Comparison of ENCODE assay signal across 1 mouse cellular context in the genomic region with DNA sequence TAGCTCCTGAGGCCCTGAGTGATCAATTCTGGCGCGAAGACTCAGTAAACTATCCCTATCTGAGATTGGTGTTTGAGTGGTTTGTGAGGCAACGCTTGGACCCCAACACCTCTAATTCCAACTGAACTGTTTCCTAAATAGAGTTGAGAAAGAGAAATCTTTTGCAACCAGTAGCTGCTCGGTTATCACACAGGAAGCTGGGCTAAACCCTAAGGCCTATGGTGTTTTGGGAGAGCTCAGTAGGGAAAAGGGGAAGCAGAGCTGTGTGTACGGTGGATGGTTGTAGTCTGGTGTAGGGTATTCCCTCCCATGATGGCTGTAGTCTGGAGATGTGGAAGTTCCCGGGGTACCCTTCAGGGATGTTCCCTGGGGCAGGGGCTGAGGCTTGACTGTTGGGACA.
TF ChIP-seq lines count a peak whose summit lies in the region.

No protein-coding gene starts in this region.

TF ChIP-seq in MEL, 35 proteins besides CTCF, POLR2A, EP300 and RAD21 (continued from another document):
- TF ChIP-seq MAZ (IDR thresholded peaks at IDR 0.05; ENCODE audit: low read depth, low read length) (no peak), RCOR1 (IDR thresholded peaks at IDR 0.05; ENCODE audit: low read depth, low read length) (no peak), CHD2 (IDR thresholded peaks at IDR 0.05; ENCODE audit: low read length) (no peak), HCFC1 (IDR thresholded peaks at IDR 0.05; ENCODE audit: low read depth, low read length) (no peak)
